Mouse (Mus musculus) CH12.LX (cell line): Measurements from ENCODE around the gene Insrr. TPM values are rescaled to one million over a fixed set of nuclear protein-coding genes. Genes with fewer than 3 reads are reported as not detected.

ENCODE experiments used
- DNase-seq: peaks from one replicate; pipeline ENCODE4 v3.0.0-alpha.2; 2013; ENCODE audit errors: extremely low read depth
- H3K27ac ChIP-seq: 2 replicates; pipeline ENCODE4 v1.5.1; 2012; ENCODE audit warnings: low read depth, mild to moderate bottlenecking, control low read depth, moderate library complexity; ENCODE audit not compliant: insufficient read depth
- H3K27me3 ChIP-seq: replicated peaks from 2 replicates; pipeline ENCODE3; 2012; ENCODE audit warnings: inconsistent platforms
- H3K36me3 ChIP-seq, 2 experiments: replicated peaks in 1 of 2; 2 replicates each; pipeline versions ENCODE3 to v1.6.1; 2012; ENCODE audit warnings: inconsistent platforms in 1 of 2, low read length in 1 of 2, mild to moderate bottlenecking in 1 of 2, mixed read lengths in 1 of 2, moderate library complexity in 1 of 2; ENCODE audit not compliant: control insufficient read depth in 1 of 2, insufficient read depth in 1 of 2
- H3K4me1 ChIP-seq, 2 experiments: 2 replicates each; pipeline ENCODE4 v1.6.1; 2012; ENCODE audit warnings: inconsistent platforms in 1 of 2, moderate library complexity in 1 of 2; ENCODE audit not compliant: insufficient read depth in 2 of 2, control insufficient read depth in 1 of 2
- H3K4me2 ChIP-seq: 2 replicates; pipeline ENCODE4 v1.6.1; 2012; ENCODE audit warnings: low read depth, mild to moderate bottlenecking, control low read depth; ENCODE audit not compliant: poor library complexity, insufficient read depth, severe bottlenecking
- H3K4me3 ChIP-seq, 3 experiments: fragments of 150-350 bp in 1 of 3; sonication (generic) in 1 of 3; replicated peaks in 1 of 3; 2 replicates each; pipeline versions ENCODE3 to v1.5.1; 2011 to 2012; ENCODE audit warnings: low read depth in 2 of 3, low read length in 2 of 3, mild to moderate bottlenecking in 2 of 3, moderate library complexity in 2 of 3, control low read depth in 1 of 3, improper control_type of control experiment in 1 of 3, inconsistent platforms in 1 of 3, mixed read lengths in 1 of 3; ENCODE audit not compliant: poor library complexity in 1 of 3
- H3K79me2 ChIP-seq: replicated peaks from 2 replicates; pipeline ENCODE4 v1.6.1; 2012; ENCODE audit warnings: mild to moderate bottlenecking, moderate library complexity; ENCODE audit not compliant: control insufficient read depth, poor library complexity, insufficient read depth, severe bottlenecking; ENCODE audit errors: extremely low read depth
- H3K9ac ChIP-seq: 2 replicates; pipeline ENCODE4 v1.6.1; 2012; ENCODE audit warnings: low read depth, mild to moderate bottlenecking, control low read depth, moderate library complexity; ENCODE audit not compliant: insufficient read depth
- H3K9me3 ChIP-seq: replicated peaks from 2 replicates; pipeline ENCODE3; 2012; ENCODE audit warnings: low read length, inconsistent platforms, mixed read lengths
- BHLHE40 ChIP-seq: IDR thresholded peaks from 2 replicates; pipeline ENCODE4 v1.6.1; 2011; ENCODE audit warnings: mild to moderate bottlenecking, low read depth, low read length, improper control_type of control experiment
- CTCF ChIP-seq, 2 experiments: IDR thresholded peaks in 1 of 2; conservative IDR thresholded peaks in 1 of 2; 2 replicates each; pipeline ENCODE4 v1.5.1; 2011 to 2012; ENCODE audit warnings: low read depth in 2 of 2, low read length in 2 of 2, improper control_type of control experiment in 1 of 2, inconsistent platforms in 1 of 2, mild to moderate bottlenecking in 1 of 2, moderate library complexity in 1 of 2
- E2F4 ChIP-seq: IDR thresholded peaks from 2 replicates; pipeline ENCODE4 v1.6.1; 2011; ENCODE audit warnings: low read depth, low read length, improper control_type of control experiment; ENCODE audit not compliant: insufficient replicate concordance
- ELF1 ChIP-seq: IDR thresholded peaks from 2 replicates; pipeline ENCODE4 v1.6.1; 2014; ENCODE audit warnings: low read depth, mild to moderate bottlenecking, inconsistent platforms, low read length, improper control_type of control experiment
- EP300 ChIP-seq: IDR thresholded peaks from 2 replicates; pipeline ENCODE4 v1.6.1; 2011; ENCODE audit warnings: low read length, improper control_type of control experiment
- IRF4 ChIP-seq: IDR thresholded peaks from 2 replicates; pipeline ENCODE4 v1.6.1; 2014; ENCODE audit warnings: low read depth, mild to moderate bottlenecking, inconsistent platforms, low read length, improper control_type of control experiment
- JUND ChIP-seq: conservative IDR thresholded peaks from 2 replicates; pipeline ENCODE4 v1.6.1; 2011; ENCODE audit warnings: low read depth, low read length, improper control_type of control experiment
- MAX ChIP-seq: IDR thresholded peaks from 2 replicates; pipeline ENCODE4 v1.6.1; 2011; ENCODE audit warnings: low read length, improper control_type of control experiment
- MAZ ChIP-seq: IDR thresholded peaks from 2 replicates; pipeline ENCODE4 v1.6.1; 2012; ENCODE audit warnings: low read depth, mild to moderate bottlenecking, inconsistent platforms, low read length, improper control_type of control experiment, moderate library complexity
- MEF2A ChIP-seq: IDR thresholded peaks from 2 replicates; pipeline ENCODE4 v1.6.1; 2014; ENCODE audit warnings: low read depth, mild to moderate bottlenecking, inconsistent platforms, low read length, improper control_type of control experiment, borderline replicate concordance
- MXI1 ChIP-seq: IDR thresholded peaks from 2 replicates; pipeline ENCODE4 v1.6.1; 2011; ENCODE audit warnings: mild to moderate bottlenecking, low read depth, low read length, improper control_type of control experiment
- POLR2A ChIP-seq: IDR thresholded peaks from 2 replicates; pipeline ENCODE4 v1.6.1; 2011; ENCODE audit warnings: low read depth, mild to moderate bottlenecking, improper control_type of control experiment, low read length
- RAD21 ChIP-seq: IDR thresholded peaks from 2 replicates; pipeline ENCODE4 v1.6.1; 2011; ENCODE audit warnings: low read depth, mild to moderate bottlenecking, low read length, improper control_type of control experiment, moderate library complexity
- RCOR1 ChIP-seq: conservative IDR thresholded peaks from 2 replicates; pipeline ENCODE4 v1.6.1; 2012; ENCODE audit warnings: low read depth, mild to moderate bottlenecking, inconsistent platforms, low read length, improper control_type of control experiment
- SIN3A ChIP-seq: IDR thresholded peaks from 2 replicates; pipeline ENCODE4 v1.6.1; 2012; ENCODE audit warnings: low read length, improper control_type of control experiment, inconsistent platforms
- SMC3 ChIP-seq: IDR thresholded peaks from 2 replicates; pipeline ENCODE4 v1.6.1; 2011; ENCODE audit warnings: low read depth, low read length, improper control_type of control experiment
- TCF12 ChIP-seq: IDR thresholded peaks from 2 replicates; pipeline ENCODE4 v1.6.1; 2014; ENCODE audit warnings: low read depth, mild to moderate bottlenecking, inconsistent platforms, low read length, improper control_type of control experiment
- UBTF ChIP-seq: IDR thresholded peaks from 2 replicates; pipeline ENCODE4 v1.6.1; 2012; ENCODE audit warnings: low read depth, mild to moderate bottlenecking, inconsistent platforms, low read length, improper control_type of control experiment, moderate library complexity
- ZKSCAN1 ChIP-seq: IDR thresholded peaks from 2 replicates; pipeline ENCODE4 v1.6.1; 2012; ENCODE audit warnings: low read depth, inconsistent platforms, low read length, improper control_type of control experiment, borderline replicate concordance
- ZMIZ1 ChIP-seq: IDR thresholded peaks from 2 replicates; pipeline ENCODE4 v1.6.1; 2012; ENCODE audit warnings: low read depth, mild to moderate bottlenecking, inconsistent platforms, low read length, improper control_type of control experiment
- ZNF384 ChIP-seq: IDR thresholded peaks from 2 replicates; pipeline ENCODE4 v1.6.1; 2012; ENCODE audit warnings: low read depth, low read length, improper control_type of control experiment, inconsistent platforms
- dilution Hi-C: fragments of 300-500 bp; cut with MboI; formaldehyde crosslinking; loops from 2 replicates; pipeline ENCODE4 v1.14.3; 2020; ENCODE audit warnings: low sequenced_read_pairs; ENCODE audit not compliant: extremely low pct_unique_long_range_greater_than_20kb, extremely low pct_ligation_motif_present
- in situ Hi-C: fragments of 300-500 bp; cut with MboI; formaldehyde crosslinking; loops from 3 replicates; pipeline ENCODE4 v1.14.3; 2019; ENCODE audit warnings: low sequenced_read_pairs, low pct_ligation_motif_present, low pct_unique_long_range_greater_than_20kb, mixed read lengths
- polyA plus RNA-seq: library from polyadenylated mRNA; unstranded; fragments of >175 nt; gene quantifications from 2 replicates; pipeline ENCODE4 v1.2.1, GENCODE M21; 2012; ENCODE audit warnings: low read depth; ENCODE audit not compliant: insufficient read length
- total RNA-seq, 2 experiments: library from RNA; depleted of rRNA; stranded (reverse); fragments of 300-350 nt in 1 of 2; fragments of >200 nt in 1 of 2; gene quantifications; 2 replicates each; pipeline ENCODE4 v1.2.3; 2012 to 2014

The Insrr gene
- total and polyA plus RNA-seq, 3 experiments = 0.06 to 0.08 TPM; not detected in 1

DNA sequence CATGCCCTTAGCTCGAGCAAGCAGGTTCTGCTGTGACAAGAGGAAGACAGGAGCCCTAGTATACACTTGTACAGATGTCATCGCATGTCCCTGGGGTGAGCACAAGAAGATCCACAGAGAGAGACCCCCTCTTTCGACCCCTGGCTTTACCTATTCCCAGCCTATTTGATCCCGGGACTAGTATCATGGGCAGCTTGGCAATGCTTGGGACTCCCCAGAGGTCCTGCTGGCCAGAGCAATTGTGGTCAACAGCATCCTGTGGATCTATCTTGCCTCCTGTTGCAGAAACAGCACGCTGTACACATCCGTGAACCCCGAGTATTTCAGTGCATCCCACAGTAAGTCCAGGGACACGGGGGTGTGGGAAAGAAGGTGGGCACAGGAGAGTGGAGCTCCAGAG is 14.5 kb downstream of the Insrr start:
- no peaks in the 10 kb centered on the region for H3K9me3 ChIP-seq
- H3K27me3 ChIP-seq = peaks cover 94% of the 10 kb centered on the region
- H3K4me3 ChIP-seq = no peak overlapping the region
- H3K27ac ChIP-seq = no peak overlapping the region
- no peak overlapping the region for H3K4me2 ChIP-seq
- dilution Hi-C loops (no loop called here), in situ Hi-C loops (no loop called here)
- H3K9ac ChIP-seq = no peak overlapping the region
- no peak for TF ChIP-seq EP300
- TF ChIP-seq MAX = no peak
- TF ChIP-seq E2F4 = no peak
- TF ChIP-seq ZNF384 = no peak
- TF ChIP-seq ZMIZ1 = no peak
- no peak for TF ChIP-seq RCOR1
- no peak for TF ChIP-seq UBTF
- H3K4me1 ChIP-seq = peaks cover 2 to 3% of the 10 kb centered on the region in 2 experiments
- no peak for DNase-seq
- H3K79me2 ChIP-seq = no peaks in the 10 kb centered on the region
- no peaks in the 10 kb centered on the region for H3K36me3 ChIP-seq

DNA sequence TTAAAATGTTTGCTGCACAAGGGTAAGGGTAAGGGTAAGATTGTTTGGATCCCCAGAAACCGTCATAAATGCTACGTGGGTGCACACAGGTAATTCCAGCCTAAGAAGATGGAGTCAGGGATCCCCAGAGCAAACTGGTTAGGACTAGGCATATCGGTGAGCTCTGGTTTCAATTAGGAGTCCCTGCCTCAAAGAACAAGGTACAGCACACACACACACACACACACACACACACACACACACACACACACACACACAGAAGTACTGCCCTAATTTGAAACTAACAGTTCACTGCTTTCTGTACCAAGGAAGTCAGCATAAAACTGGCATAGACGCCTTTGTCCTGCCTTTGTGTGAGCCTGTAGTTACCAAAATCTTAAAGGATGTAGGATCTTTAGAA is 15.7 kb downstream of the Insrr start:
- peaks cover 94% of the 10 kb centered on the region for H3K27me3 ChIP-seq
- dilution Hi-C loops = no loop called here
- in situ Hi-C loops = no loop called here

DNA sequence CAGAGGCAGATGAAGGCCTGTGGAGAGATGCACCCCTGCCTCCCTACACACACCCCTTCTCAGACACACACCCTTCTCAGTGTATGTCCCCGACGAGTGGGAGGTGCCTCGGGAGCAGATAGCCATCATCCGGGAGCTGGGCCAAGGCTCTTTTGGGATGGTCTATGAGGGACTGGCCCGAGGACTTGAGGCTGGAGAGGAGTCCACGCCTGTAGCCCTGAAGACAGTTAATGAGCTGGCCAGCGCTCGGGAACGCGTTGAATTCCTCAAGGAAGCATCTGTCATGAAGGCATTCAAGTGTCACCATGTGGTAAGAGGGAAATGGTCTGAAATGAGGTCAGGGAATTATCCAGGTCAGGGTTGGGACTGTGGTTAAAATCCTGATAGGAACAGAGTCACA is 16.1 kb downstream of the Insrr start:
- Histone ChIP-seq H3K9ac (no peak overlapping the region), H3K36me3 (no peaks in the 10 kb centered on the region), H3K27me3 (peaks cover 94% of the 10 kb centered on the region), H3K4me3 (no peak overlapping the region), H3K4me2 (no peak overlapping the region), H3K79me2 (no peaks in the 10 kb centered on the region), H3K9me3 (no peaks in the 10 kb centered on the region), H3K4me1 (peaks cover 5 to 6% of the 10 kb centered on the region in 2 experiments), H3K27ac (no peak overlapping the region)
- no peak for DNase-seq
- in situ Hi-C loops = no loop called here
- dilution Hi-C loops = no loop called here
- TF ChIP-seq JUND (no peak), IRF4 (no peak), POLR2A (no peak), MEF2A (no peak), ELF1 (no peak), MAZ (no peak), RAD21 (no peak), MAX (no peak), TCF12 (no peak), CTCF (conservative IDR thresholded peaks at IDR 0.05 in 1 of 2, IDR thresholded peaks at IDR 0.05 in 1 of 2; ENCODE audit: low read depth in 2 of 2, low read length in 2 of 2) (no peak), BHLHE40 (no peak), SMC3 (no peak), UBTF (no peak)

More for the DNA sequence above, 15.7 kb downstream of the Insrr start:
- Histone ChIP-seq H3K4me3 (no peak overlapping the region), H3K36me3 (no peaks in the 10 kb centered on the region), H3K9me3 (no peaks in the 10 kb centered on the region), H3K79me2 (no peaks in the 10 kb centered on the region), H3K4me2 (no peak overlapping the region), H3K4me1 (peaks cover 5 to 6% of the 10 kb centered on the region in 2 experiments), H3K27ac (no peak overlapping the region), H3K9ac (no peak overlapping the region)
- TF ChIP-seq MXI1 (no peak), MAX (no peak), SIN3A (no peak), ZKSCAN1 (no peak), MEF2A (no peak), TCF12 (no peak), EP300 (no peak), IRF4 (no peak), ZMIZ1 (no peak), CTCF (conservative IDR thresholded peaks at IDR 0.05 in 1 of 2, IDR thresholded peaks at IDR 0.05 in 1 of 2; ENCODE audit: low read depth in 2 of 2, low read length in 2 of 2) (no peak)
- no peak for DNase-seq
